Mouse (Mus musculus) limb, embryonic 12.5 days (tissue): Measurements from ENCODE around the gene Spata4. TPM values are rescaled to one million over a fixed set of nuclear protein-coding genes. Genes with fewer than 3 reads are reported as not detected.
"Not testable (repeated sequence)": the region's sequence is repeated elsewhere in the genome, so short reads cannot be mapped to it uniquely, and the experiment has no call there.

Source experiments
- ATAC-seq: fragments of 200-750 bp; cut with Nextera tagmentation; 2 replicates; pipeline ENCODE4 v1.8.0; 2017; ENCODE audit warnings: low read depth, moderate TSS enrichment; ENCODE audit not compliant: insufficient number of reproducible peaks, insufficient read depth, low FRiP score, low TSS enrichment
- H3K27ac ChIP-seq: fragments of 300-500 bp; sonication (generic); 2 replicates; pipeline ENCODE4 v1.5.1; 2016; ENCODE audit warnings: mild to moderate bottlenecking, moderate library complexity
- H3K27me3 ChIP-seq: fragments of 300-500 bp; sonication (generic); 2 replicates; pipeline ENCODE4 v1.6.1; 2016; ENCODE audit warnings: mild to moderate bottlenecking, moderate library complexity
- H3K36me3 ChIP-seq: fragments of 300-500 bp; sonication (generic); 2 replicates; pipeline ENCODE4 v1.6.1; 2016; ENCODE audit warnings: mild to moderate bottlenecking, moderate library complexity
- H3K4me1 ChIP-seq: fragments of 300-500 bp; sonication (generic); replicated peaks from 2 replicates; pipeline ENCODE4 v1.6.1; 2016
- H3K4me2 ChIP-seq: fragments of 300-500 bp; sonication (generic); 2 replicates; pipeline ENCODE4 v1.6.1; 2016; ENCODE audit warnings: mild to moderate bottlenecking, moderate library complexity
- H3K4me3 ChIP-seq: fragments of 300-500 bp; sonication (generic); replicated peaks from 2 replicates; pipeline ENCODE4 v1.5.1; 2016; ENCODE audit warnings: mild to moderate bottlenecking
- H3K9ac ChIP-seq: fragments of 300-500 bp; sonication (generic); replicated peaks from 2 replicates; pipeline ENCODE4 v1.6.1; 2016; ENCODE audit warnings: mild to moderate bottlenecking, moderate library complexity
- H3K9me3 ChIP-seq: fragments of 300-500 bp; sonication (generic); 2 replicates; pipeline ENCODE4 v1.6.1; 2016; ENCODE audit warnings: mild to moderate bottlenecking, moderate library complexity
- WGBS: fragments of 180-500 bp; shearing (Covaris S2); methylation state at CpG from one replicate; pipeline ENCODE4 v1.1.7; 2016; 5-methylcytosine and 5-hydroxymethylcytosine counted together
- polyA plus RNA-seq: library from polyadenylated mRNA; unstranded; fragments of >200 nt; fragmentation: Nextera tagmentation; extraction: Ambion mirVana; gene quantifications from 2 replicates; pipeline ENCODE4 v1.2.1, GENCODE M21; 2016

The Spata4 gene
- polyA plus RNA-seq, 1 experiment from 2014 or later = not detected

DNA sequence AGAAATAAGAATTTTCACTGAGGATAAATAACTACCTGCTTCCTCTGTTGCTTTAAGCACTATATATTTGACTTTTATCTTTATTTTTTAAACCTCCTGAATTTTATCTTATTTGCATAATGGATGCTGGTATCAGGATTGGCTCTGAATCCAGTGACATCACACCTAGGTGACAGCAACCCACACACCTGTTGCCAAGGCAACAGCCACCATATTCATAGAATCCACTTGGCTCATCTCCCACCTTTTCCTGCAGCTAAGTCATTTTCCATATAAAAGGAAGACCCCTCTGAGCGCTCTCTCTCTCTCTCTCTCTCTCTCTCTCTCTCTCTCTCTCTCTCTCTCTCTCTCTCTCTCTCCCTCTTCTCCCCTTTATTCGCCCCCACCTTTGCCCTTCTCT, 3.6 kb upstream of the Spata4 start:
- Histone ChIP-seq H3K27me3 (no peaks in the 10 kb centered on the region), H3K4me2 (no peak overlapping the region), H3K9me3 (no peaks in the 10 kb centered on the region), H3K4me3 (no peak overlapping the region), H3K4me1 (0 out of 2 replicates have a peak, but pooled peaks cover 6% of the 10 kb centered on the region), H3K27ac (no peak overlapping the region), H3K9ac (no peak overlapping the region), H3K36me3 (no peaks in the 10 kb centered on the region)
- ATAC-seq = no peak
- 93% methylated on average over 2 of the region's 2 CpGs for WGBS

- Histone ChIP-seq H3K4me2 (no peak overlapping the region), H3K27ac (no peak overlapping the region), H3K9me3 (no peaks in the 10 kb centered on the region), H3K9ac (no peak overlapping the region), H3K4me1 (0 out of 2 replicates have a peak, but pooled peaks cover 6% of the 10 kb centered on the region), H3K4me3 (no peak overlapping the region), H3K27me3 (no peaks in the 10 kb centered on the region), H3K36me3 (no peaks in the 10 kb centered on the region)
- 90% methylated on average over 2 of the region's 2 CpGs for WGBS
- ATAC-seq = no peak
Measured at GRCm38 (mm10) chr8:54597386-54597785, 3.2 kb upstream of the Spata4 start.

DNA sequence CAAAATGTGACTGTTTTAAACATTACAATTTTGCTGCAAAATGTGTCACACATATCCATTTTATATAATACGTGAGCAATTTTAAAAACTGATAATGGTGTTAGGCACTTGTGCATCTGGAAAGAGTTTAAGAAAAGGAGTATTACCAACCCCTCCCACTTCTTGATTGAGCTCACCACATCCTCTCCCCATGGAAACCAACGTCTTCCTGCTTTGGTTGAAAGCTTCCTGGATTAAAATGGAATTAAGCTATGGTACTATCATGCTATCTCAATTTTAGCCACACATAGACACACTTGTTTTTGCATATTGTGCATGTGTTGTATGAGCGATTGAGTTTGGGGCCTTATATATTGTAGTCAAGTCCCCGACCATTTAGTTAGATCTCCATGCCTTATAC, 2.9 kb downstream of the Spata4 start:
- no peaks in the 10 kb centered on the region for H3K36me3 ChIP-seq
- H3K27ac ChIP-seq = no peak overlapping the region
- 0 out of 2 replicates have a peak, but pooled peaks cover 6% of the 10 kb centered on the region for H3K4me1 ChIP-seq
- H3K27me3 ChIP-seq = no peaks in the 10 kb centered on the region
- H3K9ac ChIP-seq = no peak overlapping the region
- H3K9me3 ChIP-seq = no peaks in the 10 kb centered on the region
- no peak overlapping the region for H3K4me2 ChIP-seq
- ATAC-seq = no peak
- no peak overlapping the region for H3K4me3 ChIP-seq
- WGBS = 72% methylated on average over 4 of the region's 4 CpGs

DNA sequence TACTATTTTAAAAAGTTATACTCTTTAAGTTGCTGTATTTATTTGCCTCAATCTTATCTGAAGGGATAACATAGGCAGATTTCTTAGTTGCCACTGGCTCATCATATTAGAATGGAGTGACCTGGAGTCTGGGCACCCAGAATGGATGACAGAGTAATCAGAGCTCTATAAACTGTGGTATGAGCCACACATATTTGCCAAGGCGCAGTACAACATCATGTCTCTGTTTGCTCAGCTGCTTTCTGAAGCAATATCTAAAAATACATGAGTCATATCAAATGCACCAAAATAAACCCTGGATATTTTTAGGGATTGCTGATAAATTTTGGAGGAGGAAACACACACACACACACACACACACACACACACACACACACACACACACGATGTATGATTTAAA, 8.8 kb downstream of the Spata4 start:
- no peak for ATAC-seq
- Histone ChIP-seq H3K9ac (no peak overlapping the region), H3K4me1 (no peaks in the 10 kb centered on the region), H3K4me3 (no peak overlapping the region), H3K27ac (no peak overlapping the region), H3K4me2 (no peak overlapping the region), H3K9me3 (no peaks in the 10 kb centered on the region), H3K27me3 (no peaks in the 10 kb centered on the region), H3K36me3 (no peaks in the 10 kb centered on the region)
- WGBS = 90% methylated on average over 2 of the region's 2 CpGs

GRCm38 (mm10) chr8:54610238-54610637, 9.7 kb downstream of the Spata4 start:
- Histone ChIP-seq H3K27me3 (no peaks in the 10 kb centered on the region), H3K36me3 (no peaks in the 10 kb centered on the region), H3K27ac (no peak overlapping the region), H3K9ac (no peak overlapping the region), H3K9me3 (no peaks in the 10 kb centered on the region), H3K4me1 (no peaks in the 10 kb centered on the region), H3K4me3 (no peak overlapping the region), H3K4me2 (no peak overlapping the region)
- 75% methylated on average over 4 of the region's 4 CpGs for WGBS
- ATAC-seq = no peak

GRCm38 (mm10) chr8:54616710-54617109, 16.1 kb downstream of the Spata4 start:
- ATAC-seq, H3K9ac ChIP-seq, H3K9me3 ChIP-seq, H3K4me2 ChIP-seq, H3K4me3 ChIP-seq, H3K36me3 ChIP-seq, H3K27ac ChIP-seq, H3K27me3 ChIP-seq, H3K4me1 ChIP-seq: not testable (repeated sequence)
- WGBS = 87% methylated on average over 17 of the region's 17 CpGs

GRCm38 (mm10) chr8:54638634-54639033, 38.1 kb downstream of the Spata4 start:
- H3K4me1 ChIP-seq = no peaks in the 10 kb centered on the region

More at GRCm38 (mm10) chr8:54638634-54639033, 38.1 kb downstream of the Spata4 start:
- Histone ChIP-seq H3K4me2 (no peak overlapping the region), H3K27me3 (no peaks in the 10 kb centered on the region), H3K9ac (no peak overlapping the region), H3K9me3 (no peaks in the 10 kb centered on the region), H3K27ac (no peak overlapping the region), H3K4me3 (no peak overlapping the region), H3K36me3 (no peaks in the 10 kb centered on the region)
- WGBS = 60% methylated on average over 4 of the region's 4 CpGs
- ATAC-seq = no peak

Other genes starting within 250 kb of the Spata4 start
- 8.5 and 9.4 TPM in 2 replicates for gene Asb5, start 71.2 kb upstream of the Spata4 start, polyA plus RNA-seq
- 97.8 and 103 TPM in 2 replicates for gene Spcs3, start 70.8 kb upstream of the Spata4 start, polyA plus RNA-seq